Mouse (Mus musculus) MEL (cell line): ENCODE measurements around the gene Il27. TPM values are rescaled to one million over a fixed set of nuclear protein-coding genes. Genes with fewer than 3 reads are reported as not detected.

Experiments used
- DNase-seq: peaks from one replicate; pipeline ENCODE4 v3.0.0; 2011; ENCODE audit warnings: low read depth, low spot score
- H3K27ac ChIP-seq: 2 replicates; pipeline ENCODE4 v1.5.1; 2012; ENCODE audit warnings: low read depth, mild to moderate bottlenecking, control low read depth, low read length, moderate library complexity; ENCODE audit not compliant: control insufficient read depth
- H3K27me3 ChIP-seq, 2 experiments: fragments of 150-350 bp in 1 of 2; sonication (generic) in 1 of 2; 2 replicates each; pipeline ENCODE4 v1.6.1; 2012; ENCODE audit warnings: low read length in 2 of 2, mild to moderate bottlenecking in 2 of 2, improper control_type of control experiment in 1 of 2, moderate library complexity in 1 of 2; ENCODE audit not compliant: insufficient read depth in 2 of 2, control insufficient read depth in 1 of 2
- H3K36me3 ChIP-seq, 2 experiments: 2 replicates each; pipeline ENCODE4 v1.6.1; 2012 to 2014; ENCODE audit warnings: low read length in 2 of 2, improper control_type of control experiment in 1 of 2, inconsistent platforms in 1 of 2, mild to moderate bottlenecking in 1 of 2; ENCODE audit not compliant: insufficient read depth in 2 of 2, control insufficient read depth in 1 of 2
- H3K4me1 ChIP-seq, 2 experiments: fragments of 150-350 bp in 1 of 2; sonication (generic) in 1 of 2; 2 replicates each; pipeline ENCODE4 v1.6.1; 2012; ENCODE audit warnings: low read length in 2 of 2, improper control_type of control experiment in 1 of 2, mild to moderate bottlenecking in 1 of 2; ENCODE audit not compliant: insufficient read depth in 2 of 2, control insufficient read depth in 1 of 2
- H3K4me3 ChIP-seq, 2 experiments: fragments of 150-350 bp in 1 of 2; sonication (generic) in 1 of 2; 2 replicates each; pipeline ENCODE4 v1.5.1; 2012; ENCODE audit warnings: low read depth in 2 of 2, low read length in 2 of 2, mild to moderate bottlenecking in 2 of 2, moderate library complexity in 2 of 2, control low read depth in 1 of 2, improper control_type of control experiment in 1 of 2; ENCODE audit not compliant: control insufficient read depth in 1 of 2, insufficient read depth in 1 of 2
- H3K79me2 ChIP-seq: 2 replicates; pipeline ENCODE4 v1.6.1; 2012; ENCODE audit warnings: mild to moderate bottlenecking, low read length, moderate library complexity; ENCODE audit not compliant: control insufficient read depth, poor library complexity, insufficient read depth
- H3K9ac ChIP-seq: 2 replicates; pipeline ENCODE4 v1.6.1; 2012; ENCODE audit warnings: low read depth, mild to moderate bottlenecking, control low read depth, low read length, moderate library complexity; ENCODE audit not compliant: control insufficient read depth, poor library complexity, severe bottlenecking
- H3K9me3 ChIP-seq: fragments of 150-350 bp; sonication (generic); replicated peaks from 2 replicates; pipeline ENCODE4 v1.6.1; 2012; ENCODE audit warnings: mild to moderate bottlenecking, low read length, improper control_type of control experiment, moderate library complexity; ENCODE audit not compliant: insufficient read depth
- CHD1 ChIP-seq: IDR thresholded peaks from 2 replicates; pipeline ENCODE4 v1.6.1; 2012; ENCODE audit warnings: low read depth, mild to moderate bottlenecking, inconsistent platforms, low read length, improper control_type of control experiment
- CHD2 ChIP-seq: IDR thresholded peaks from 2 replicates; pipeline ENCODE4 v1.6.1; 2011; ENCODE audit warnings: low read length, improper control_type of control experiment
- CTCF ChIP-seq, 3 experiments: IDR thresholded peaks in 2 of 3; conservative IDR thresholded peaks in 1 of 3; 2 replicates each; pipeline ENCODE4 v1.5.1; 2011 to 2012; ENCODE audit warnings: low read length in 3 of 3, low read depth in 2 of 3, mild to moderate bottlenecking in 2 of 3, improper control_type of control experiment in 1 of 3, inconsistent platforms in 1 of 3, mixed read lengths in 1 of 3, moderate library complexity in 1 of 3; ENCODE audit not compliant: control insufficient read depth in 1 of 3, insufficient read depth in 1 of 3, poor library complexity in 1 of 3, severe bottlenecking in 1 of 3
- E2F4 ChIP-seq: IDR thresholded peaks from 2 replicates; pipeline ENCODE4 v1.6.1; 2011; ENCODE audit warnings: low read depth, low read length, improper control_type of control experiment, borderline replicate concordance
- EP300 ChIP-seq, 2 experiments: IDR thresholded peaks; 2 replicates each; pipeline ENCODE4 v1.6.1; 2011; ENCODE audit warnings: improper control_type of control experiment in 2 of 2, low read length in 2 of 2, low read depth in 1 of 2, mild to moderate bottlenecking in 1 of 2
- ETS1 ChIP-seq: IDR thresholded peaks from 2 replicates; pipeline ENCODE4 v1.6.1; 2012; ENCODE audit warnings: low read depth, mild to moderate bottlenecking, inconsistent platforms, low read length, improper control_type of control experiment, moderate library complexity
- GATA1 ChIP-seq: IDR thresholded peaks from 2 replicates; pipeline ENCODE4 v1.6.1; 2011; ENCODE audit warnings: low read depth, low read length, improper control_type of control experiment
- HCFC1 ChIP-seq: IDR thresholded peaks from 2 replicates; pipeline ENCODE4 v1.6.1; 2012; ENCODE audit warnings: low read depth, mild to moderate bottlenecking, inconsistent platforms, low read length, improper control_type of control experiment, moderate library complexity
- JUND ChIP-seq: IDR thresholded peaks from 2 replicates; pipeline ENCODE4 v1.6.1; 2011; ENCODE audit warnings: low read depth, mild to moderate bottlenecking, improper control_type of control experiment, low read length
- KAT2A ChIP-seq: conservative IDR thresholded peaks from 2 replicates; pipeline ENCODE4 v1.6.1; 2012; ENCODE audit warnings: low read depth, low read length, improper control_type of control experiment, inconsistent platforms
- MAFK ChIP-seq: IDR thresholded peaks from 2 replicates; pipeline ENCODE4 v1.6.1; 2011; ENCODE audit warnings: low read depth, mild to moderate bottlenecking, low read length, improper control_type of control experiment, borderline replicate concordance
- MXI1 ChIP-seq: IDR thresholded peaks from 2 replicates; pipeline ENCODE4 v1.6.1; 2011; ENCODE audit warnings: mild to moderate bottlenecking, low read depth, low read length, improper control_type of control experiment
- POLR2A ChIP-seq, 2 experiments: IDR thresholded peaks; 2 replicates each; pipeline ENCODE4 v1.6.1; 2011 to 2012; ENCODE audit warnings: low read length in 2 of 2, mild to moderate bottlenecking in 2 of 2, control low read depth in 1 of 2, improper control_type of control experiment in 1 of 2, low read depth in 1 of 2, moderate library complexity in 1 of 2; ENCODE audit not compliant: control insufficient read depth in 1 of 2, insufficient read depth in 1 of 2, poor library complexity in 1 of 2
- POLR2AphosphoS5 ChIP-seq: IDR thresholded peaks from 2 replicates; pipeline ENCODE4 v1.6.1; 2012; ENCODE audit warnings: low read depth, borderline replicate concordance, mild to moderate bottlenecking, inconsistent platforms, low read length, moderate library complexity, mixed read lengths
- SIN3A ChIP-seq: IDR thresholded peaks from 2 replicates; pipeline ENCODE4 v1.6.1; 2012; ENCODE audit warnings: low read length, improper control_type of control experiment, inconsistent platforms
- TAL1 ChIP-seq: IDR thresholded peaks from 2 replicates; pipeline ENCODE4 v1.6.1; 2012; ENCODE audit warnings: mild to moderate bottlenecking, inconsistent platforms, low read length, moderate library complexity, mixed read lengths
- USF1 ChIP-seq: IDR thresholded peaks from 2 replicates; pipeline ENCODE4 v1.6.1; 2014; ENCODE audit warnings: low read depth, mild to moderate bottlenecking, inconsistent platforms, low read length, improper control_type of control experiment, moderate library complexity
- USF2 ChIP-seq, 2 experiments: IDR thresholded peaks; 2 replicates each; pipeline ENCODE4 v1.6.1; 2011 to 2012; ENCODE audit warnings: improper control_type of control experiment in 2 of 2, low read length in 2 of 2, borderline replicate concordance in 1 of 2, inconsistent platforms in 1 of 2, low read depth in 1 of 2, mild to moderate bottlenecking in 1 of 2; ENCODE audit not compliant: insufficient read depth in 1 of 2
- ZC3H11A ChIP-seq: IDR thresholded peaks from 2 replicates; pipeline ENCODE4 v1.6.1; 2012; ENCODE audit warnings: low read depth, mild to moderate bottlenecking, inconsistent platforms, low read length, improper control_type of control experiment
- ZMIZ1 ChIP-seq: IDR thresholded peaks from 2 replicates; pipeline ENCODE4 v1.6.1; 2012; ENCODE audit warnings: low read depth, mild to moderate bottlenecking, inconsistent platforms, low read length, improper control_type of control experiment, moderate library complexity
- ZNF384 ChIP-seq: IDR thresholded peaks from 2 replicates; pipeline ENCODE4 v1.6.1; 2012; ENCODE audit warnings: low read depth, mild to moderate bottlenecking, inconsistent platforms, low read length, improper control_type of control experiment
- polyA plus RNA-seq, 2 experiments: library from polyadenylated mRNA; stranded (reverse) in 1 of 2; unstranded in 1 of 2; fragments of >175 nt in 1 of 2; fragments of >200 nt in 1 of 2; gene quantifications; 2 replicates each; pipeline versions ENCODE4 v1.2.1 to v1.2.4; 2012; ENCODE audit warnings: low replicate concordance in 2 of 2, low read depth in 1 of 2; ENCODE audit not compliant: insufficient read length in 2 of 2, insufficient read depth in 1 of 2, missing spikeins in 1 of 2
- total RNA-seq: library from RNA; depleted of rRNA; stranded (reverse); fragments of 300-350 nt; gene quantifications from 2 replicates; pipeline ENCODE4 v1.2.3, GENCODE M21; 2012

The Il27 gene
- total and polyA plus RNA-seq, 3 experiments = 0.07 TPM; not detected in 2

GRCm38 (mm10) chr7:126583251-126583709 is 11.5 kb downstream of the Il27 start (continued):
- TF ChIP-seq POLR2A (IDR thresholded peaks at IDR 0.05; ENCODE audit: control insufficient read depth in 1 of 2, insufficient read depth in 1 of 2, low read depth in 1 of 2, low read length in 2 of 2, poor library complexity in 1 of 2) (peak in 1 of 2 experiments; percentile 53; a peak in 2 of 4 replicates), CHD2 (no peak)

- Histone ChIP-seq H3K4me1 (peaks cover 7 to 34% of the 10 kb centered on the region in 2 experiments), H3K27ac (peak overlapping the region; percentile 33; the same call in 1 of the 2 replicates), H3K9me3 (no peaks in the 10 kb centered on the region), H3K4me3 (peak overlapping the region; percentile 48 to 82), H3K79me2 (peaks cover 3% of the 10 kb centered on the region; the same call in 1 of the 2 replicates), H3K9ac (peak overlapping the region; percentile 74), H3K27me3 (no peaks in the 10 kb centered on the region), H3K36me3 (peaks cover 0 to 20% of the 10 kb centered on the region in 2 experiments; a peak in 2 of 4 replicates)
- TF ChIP-seq CHD1 (0 out of 2 replicates have a peak, but pooled peaks have one; percentile 62), CHD2 (no peak), CTCF (IDR thresholded peaks at IDR 0.05 in 2 of 3, conservative IDR thresholded peaks at IDR 0.05 in 1 of 3; ENCODE audit: control insufficient read depth in 1 of 3, insufficient read depth in 1 of 3, low read depth in 2 of 3, low read length in 3 of 3, poor library complexity in 1 of 3, severe bottlenecking in 1 of 3) (no peak)
- no peak for DNase-seq
Observed at GRCm38 (mm10) chr7:126582759-126583158, 12.0 kb downstream of the Il27 start.

GRCm38 (mm10) chr7:126581661-126582060 is 13.1 kb downstream of the Il27 start:
- peak; percentile 68 for DNase-seq
- Histone ChIP-seq H3K4me3 (peak overlapping the region in 1 of 2 experiments; percentile 13; a peak in 1 of 4 replicates), H3K36me3 (peaks cover 0 to 20% of the 10 kb centered on the region in 2 experiments; a peak in 2 of 4 replicates), H3K9ac (no peak overlapping the region), H3K27me3 (no peaks in the 10 kb centered on the region), H3K27ac (peak overlapping the region; percentile 36; the same call in 1 of the 2 replicates), H3K79me2 (peaks cover 3% of the 10 kb centered on the region; the same call in 1 of the 2 replicates), H3K9me3 (no peaks in the 10 kb centered on the region), H3K4me1 (peaks cover 7 to 34% of the 10 kb centered on the region in 2 experiments)
- TF ChIP-seq KAT2A = no peak
- no peak for TF ChIP-seq USF1
- TF ChIP-seq ZC3H11A = no peak
- TF ChIP-seq ETS1 = peak; percentile 37; the same call in 1 of the 2 replicates
- no peak for TF ChIP-seq USF2 (IDR thresholded peaks at IDR 0.05; ENCODE audit: borderline replicate concordance in 1 of 2, insufficient read depth in 1 of 2, low read depth in 1 of 2, low read length in 2 of 2)
- TF ChIP-seq E2F4 = no peak
- TF ChIP-seq MXI1 = no peak
- TF ChIP-seq POLR2AphosphoS5 = no peak
- no peak for TF ChIP-seq MAFK
- TF ChIP-seq HCFC1 = no peak
- TF ChIP-seq JUND = no peak
- no peak for TF ChIP-seq CHD2
- no peak for TF ChIP-seq TAL1
- TF ChIP-seq ZMIZ1 = no peak
- peak; percentile 92 for TF ChIP-seq ZNF384
- peak; percentile 79 for TF ChIP-seq GATA1
- peak; percentile 26 to 27; a peak in 1 of 4 replicates for TF ChIP-seq EP300 (IDR thresholded peaks at IDR 0.05; ENCODE audit: low read depth in 1 of 2, low read length in 2 of 2)
- peak; percentile 37; the same call in 1 of the 2 replicates for TF ChIP-seq SIN3A
- no peak for TF ChIP-seq CHD1
